Mouse (Mus musculus) heart, adult 2 months (tissue): ENCODE data around the gene Ephb2.

Experiments
- EP300 ChIP-seq: fragments of 200-500 bp; IDR thresholded peaks from 2 replicates; pipeline ENCODE4 v1.6.1; 2011; ENCODE audit warnings: low read depth, low read length, control low read depth; ENCODE audit not compliant: insufficient read depth
- POLR2A ChIP-seq: fragments of 200-500 bp; IDR thresholded peaks from 2 replicates; pipeline ENCODE4 v1.6.1; 2011; ENCODE audit warnings: mild to moderate bottlenecking, low read depth, low read length, control low read depth; ENCODE audit not compliant: insufficient read depth

DNA sequence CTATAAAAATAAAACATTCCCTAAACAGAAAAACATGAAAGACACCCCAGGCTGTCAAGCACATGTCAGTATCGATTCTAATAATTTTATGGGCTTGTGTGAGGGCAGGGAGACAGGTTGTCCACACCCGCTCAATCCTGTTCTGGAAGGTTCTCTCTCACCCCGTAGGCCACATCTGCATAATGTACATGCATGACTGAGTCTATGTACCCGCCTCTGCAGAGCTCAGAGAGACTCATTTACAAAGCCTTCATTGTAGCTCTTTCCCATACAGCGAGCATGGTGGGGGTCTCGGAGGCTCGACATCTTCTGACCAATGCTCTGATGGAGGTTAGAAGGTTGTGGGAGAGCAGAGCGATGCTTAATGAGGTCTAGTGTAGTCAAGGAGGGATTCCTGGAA, 108.8 kb downstream of the Ephb2 start:
- TF ChIP-seq POLR2A (no peak), EP300 (no peak)
